Mouse (Mus musculus) hindbrain, embryonic 12.5 days (tissue): Measurements from ENCODE around the gene Smad9. TPM values are rescaled to one million over a fixed set of nuclear protein-coding genes. Genes with fewer than 3 reads are reported as not detected.

Experiments
- ATAC-seq: fragments of 200-750 bp; cut with Nextera tagmentation; 2 replicates; pipeline ENCODE4 v1.8.0; 2017; ENCODE audit warnings: moderate TSS enrichment; ENCODE audit not compliant: low FRiP score
- H3K27ac ChIP-seq: fragments of 300-500 bp; sonication (generic); 2 replicates; pipeline ENCODE4 v1.5.1; 2016; ENCODE audit warnings: mild to moderate bottlenecking
- H3K27me3 ChIP-seq: fragments of 300-500 bp; sonication (generic); 2 replicates; pipeline ENCODE4 v1.6.1; 2016; ENCODE audit warnings: mild to moderate bottlenecking
- H3K36me3 ChIP-seq: fragments of 300-500 bp; sonication (generic); 2 replicates; pipeline ENCODE4 v1.6.1; 2016; ENCODE audit warnings: mild to moderate bottlenecking
- H3K4me1 ChIP-seq: fragments of 300-500 bp; sonication (generic); 2 replicates; pipeline ENCODE4 v1.6.1; 2016
- H3K4me2 ChIP-seq: fragments of 300-500 bp; sonication (generic); replicated peaks from 2 replicates; pipeline ENCODE4 v1.6.1; 2016; ENCODE audit warnings: mild to moderate bottlenecking
- H3K4me3 ChIP-seq: fragments of 300-500 bp; sonication (generic); 2 replicates; pipeline ENCODE4 v1.5.1; 2016; ENCODE audit warnings: mild to moderate bottlenecking
- H3K9ac ChIP-seq: fragments of 300-500 bp; sonication (generic); 2 replicates; pipeline ENCODE4 v1.6.1; 2016; ENCODE audit warnings: mild to moderate bottlenecking, moderate library complexity
- H3K9me3 ChIP-seq: fragments of 300-500 bp; sonication (generic); replicated peaks from 2 replicates; pipeline ENCODE4 v1.6.1; 2016; ENCODE audit warnings: mild to moderate bottlenecking
- WGBS: fragments of 180-500 bp; shearing (Covaris S2); methylation state at CpG from one replicate; pipeline ENCODE4 v1.1.7; 2016; 5-methylcytosine and 5-hydroxymethylcytosine counted together
- polyA plus RNA-seq: library from polyadenylated mRNA; unstranded; fragments of >200 nt; fragmentation: Nextera tagmentation; extraction: Ambion mirVana; gene quantifications from 2 replicates; pipeline ENCODE4 v1.2.1, GENCODE M21; 2016

Gene Smad9
- polyA plus RNA-seq: 0.66 and 0.70 TPM in 2 replicates

- H3K27me3 ChIP-seq: peaks cover 15% of the 10 kb centered on the region
- peak within 1 kb of the TSS; percentile 100 for H3K4me2 ChIP-seq
- H3K9me3 ChIP-seq: no peaks in the 10 kb centered on the region
- H3K4me1 ChIP-seq: peaks cover 21% of the 10 kb centered on the region
- WGBS: under 1% methylated on average over 44 of the region's 66 CpGs
- peak; percentile 86 for ATAC-seq
- H3K36me3 ChIP-seq: peaks cover 19% of the 10 kb centered on the region
- H3K27ac ChIP-seq: peak within 1 kb of the TSS; percentile 48; the same call in 1 of the 2 replicates
- peak within 1 kb of the TSS; percentile 66 for H3K4me3 ChIP-seq
- peak within 1 kb of the TSS; percentile 74 for H3K9ac ChIP-seq
Measured at GRCm38 (mm10) chr3:54755145-54756041, at the start of gene Smad9. TSS of gene Smad9 (plus strand) at chr3:54755582.

- WGBS: 94% methylated on average over 9 of the region's 9 CpGs
- Histone ChIP-seq H3K4me2 (no peak overlapping the region), H3K9ac (no peak overlapping the region), H3K4me1 (no peaks in the 10 kb centered on the region), H3K9me3 (no peaks in the 10 kb centered on the region), H3K36me3 (peaks cover 72% of the 10 kb centered on the region), H3K4me3 (no peak overlapping the region), H3K27me3 (no peaks in the 10 kb centered on the region), H3K27ac (no peak overlapping the region)
- ATAC-seq: no peak
Measured at GRCm38 (mm10) chr3:54708972-54709371, 46.4 kb upstream of the Smad9 start.

DNA sequence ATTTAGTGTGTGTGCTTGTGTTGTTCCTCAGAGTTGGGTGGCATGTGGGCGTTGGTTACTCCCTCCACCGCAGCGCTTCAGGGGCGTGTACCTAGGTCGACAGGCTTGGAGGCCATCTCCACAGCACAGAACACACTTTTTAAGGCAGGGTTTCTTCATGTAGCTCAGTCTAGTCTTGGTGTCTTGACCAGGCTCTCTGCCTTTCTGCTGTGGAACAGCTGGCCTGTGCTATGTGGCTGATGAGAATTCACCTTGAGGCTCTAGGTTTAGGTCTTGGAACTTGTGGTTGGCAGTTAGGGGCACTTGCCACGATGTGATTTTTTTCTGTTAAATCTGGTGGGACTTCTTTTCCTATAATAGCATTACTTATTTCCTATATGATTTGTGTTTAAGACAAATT is 41.1 kb upstream of the Smad9 start, which contains the start of gene Gm21958:
TSS of gene Gm21958 (minus strand) at position 101 of the 400 bp plus-strand sequence.
- Histone ChIP-seq H3K9ac (no peak within 1 kb of the TSS), H3K4me2 (no peak within 1 kb of the TSS), H3K27ac (no peak within 1 kb of the TSS), H3K27me3 (no peaks in the 10 kb centered on the region), H3K4me3 (no peak within 1 kb of the TSS), H3K36me3 (peaks cover 75% of the 10 kb centered on the region), H3K9me3 (no peaks in the 10 kb centered on the region), H3K4me1 (no peaks in the 10 kb centered on the region)
- ATAC-seq: no peak
- 91% methylated on average over 6 of the region's 6 CpGs for WGBS

DNA sequence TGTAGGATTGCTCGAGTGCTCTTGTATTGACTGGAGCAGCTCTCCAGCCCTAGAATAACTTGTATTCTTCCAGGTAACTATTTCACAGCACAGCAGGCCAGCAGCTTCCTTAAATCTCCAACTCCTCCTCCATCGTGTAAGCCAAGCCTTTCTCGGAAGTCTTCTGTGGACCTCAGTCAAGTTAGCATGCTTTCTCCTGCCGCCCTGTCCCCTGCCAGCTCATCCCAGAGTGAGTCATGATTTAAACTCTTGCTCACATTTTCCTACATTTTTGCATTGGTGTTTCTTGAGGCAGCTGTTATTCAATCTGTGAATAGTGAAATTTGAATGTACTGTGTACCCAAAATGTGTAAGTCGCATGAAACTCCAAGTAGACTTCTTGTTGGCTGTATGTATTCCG is 39.9 kb upstream of the Smad9 start:
- Histone ChIP-seq H3K36me3 (peaks cover 66% of the 10 kb centered on the region), H3K27ac (no peak overlapping the region), H3K27me3 (no peaks in the 10 kb centered on the region), H3K4me3 (no peak overlapping the region), H3K4me1 (no peaks in the 10 kb centered on the region), H3K9ac (no peak overlapping the region), H3K9me3 (no peaks in the 10 kb centered on the region), H3K4me2 (no peak overlapping the region)
- ATAC-seq: no peak
- 91% methylated on average over 6 of the region's 6 CpGs for WGBS

- Histone ChIP-seq H3K36me3 (peaks cover 65% of the 10 kb centered on the region), H3K27me3 (no peaks in the 10 kb centered on the region), H3K4me3 (no peak overlapping the region), H3K9me3 (no peaks in the 10 kb centered on the region), H3K9ac (no peak overlapping the region), H3K4me1 (no peaks in the 10 kb centered on the region), H3K27ac (no peak overlapping the region), H3K4me2 (no peak overlapping the region)
- WGBS: 73% methylated on average over 6 of the region's 6 CpGs
- no peak for ATAC-seq
Measured at GRCm38 (mm10) chr3:54717348-54717747, 38.0 kb upstream of the Smad9 start.

- ATAC-seq: no peak
- Histone ChIP-seq H3K4me3 (no peak overlapping the region), H3K36me3 (peaks cover 74% of the 10 kb centered on the region), H3K4me2 (no peak overlapping the region), H3K27me3 (no peaks in the 10 kb centered on the region), H3K27ac (no peak overlapping the region), H3K9ac (no peak overlapping the region), H3K9me3 (no peaks in the 10 kb centered on the region), H3K4me1 (no peaks in the 10 kb centered on the region)
- 56% methylated on average over 3 of the region's 3 CpGs for WGBS
Measured at GRCm38 (mm10) chr3:54718947-54719346, 36.4 kb upstream of the Smad9 start.

DNA sequence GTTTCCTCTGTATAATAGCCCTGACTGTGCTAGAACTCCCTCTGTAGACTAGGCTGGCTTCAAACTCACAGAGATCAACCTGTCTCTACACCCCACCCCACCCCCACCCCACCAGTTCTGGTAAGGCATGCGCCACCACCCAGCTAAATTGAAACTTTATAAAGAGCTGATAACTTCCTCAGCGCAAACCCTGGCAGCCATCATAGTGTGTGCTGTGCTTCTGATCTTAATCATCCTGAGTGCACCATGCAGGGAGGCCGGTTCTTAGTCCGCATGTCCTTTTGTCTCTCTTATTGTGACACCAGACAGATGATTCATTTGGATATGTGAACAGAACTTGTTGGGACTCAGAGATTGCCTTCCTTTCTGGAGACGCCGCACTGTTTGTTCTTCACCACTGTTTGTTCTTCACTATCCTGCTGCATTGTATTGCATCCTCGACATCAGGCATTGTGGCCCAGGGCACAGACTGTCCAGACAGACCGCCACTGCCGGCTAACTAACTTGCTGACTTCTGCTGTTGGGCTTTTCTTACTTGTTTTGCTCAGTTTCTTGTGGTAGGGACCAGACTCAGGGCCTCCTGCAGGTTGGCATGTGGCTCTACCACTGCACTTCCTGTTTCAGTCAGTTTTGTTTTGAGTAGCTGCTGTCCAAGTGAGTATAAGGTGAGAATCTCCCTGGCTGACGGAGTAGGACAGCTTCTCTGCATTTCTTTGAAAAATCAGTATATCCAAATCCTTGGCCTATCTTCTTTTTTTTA is 31.5 kb upstream of the Smad9 start:
- Histone ChIP-seq H3K4me2 (no peak overlapping the region), H3K27me3 (no peaks in the 10 kb centered on the region), H3K4me1 (no peaks in the 10 kb centered on the region), H3K27ac (no peak overlapping the region), H3K9ac (no peak overlapping the region), H3K36me3 (peaks cover 61% of the 10 kb centered on the region), H3K9me3 (no peaks in the 10 kb centered on the region), H3K4me3 (no peak overlapping the region)
- 81% methylated on average over 10 of the region's 10 CpGs for WGBS
- ATAC-seq: no peak

GRCm38 (mm10) chr3:54725344-54725743 is 30.0 kb upstream of the Smad9 start:
- no peaks in the 10 kb centered on the region for H3K9me3 ChIP-seq
- H3K4me3 ChIP-seq: no peak overlapping the region
- 91% methylated on average over 2 of the region's 2 CpGs for WGBS
- no peak for ATAC-seq
- H3K27ac ChIP-seq: no peak overlapping the region
- no peaks in the 10 kb centered on the region for H3K27me3 ChIP-seq
- no peak overlapping the region for H3K4me2 ChIP-seq
- no peak overlapping the region for H3K9ac ChIP-seq
- no peaks in the 10 kb centered on the region for H3K4me1 ChIP-seq
- peaks cover 71% of the 10 kb centered on the region for H3K36me3 ChIP-seq

DNA sequence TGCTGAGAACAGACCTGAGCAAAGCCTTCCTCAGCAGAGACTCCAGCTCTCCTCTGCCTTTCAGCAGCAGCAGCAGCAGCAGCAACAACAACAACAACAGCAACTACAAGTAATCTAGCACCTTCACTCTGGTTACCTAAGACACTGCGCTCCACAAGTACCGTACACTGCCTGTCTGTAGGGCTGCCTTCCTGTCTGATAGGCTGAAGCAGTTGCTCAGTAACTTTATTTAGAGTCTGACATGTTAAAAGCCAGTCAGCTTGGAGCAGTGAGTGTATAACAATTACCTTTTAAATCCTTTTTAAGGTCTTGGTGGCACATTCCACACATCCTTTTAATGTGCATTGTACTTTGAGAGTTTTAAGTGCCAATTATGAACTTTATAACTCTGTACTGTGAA is 27.8 kb upstream of the Smad9 start:
- ATAC-seq: no peak
- Histone ChIP-seq H3K4me3 (no peak overlapping the region), H3K36me3 (peaks cover 71% of the 10 kb centered on the region)

GRCm38 (mm10) chr3:54728100-54728499 is 27.3 kb upstream of the Smad9 start:
- Histone ChIP-seq H3K27me3 (no peaks in the 10 kb centered on the region), H3K4me2 (no peak overlapping the region), H3K27ac (no peak overlapping the region), H3K36me3 (peaks cover 66% of the 10 kb centered on the region), H3K4me3 (no peak overlapping the region), H3K9me3 (no peaks in the 10 kb centered on the region), H3K4me1 (no peaks in the 10 kb centered on the region), H3K9ac (no peak overlapping the region)
- ATAC-seq: no peak
- 94% methylated on average over 6 of the region's 6 CpGs for WGBS

More for the DNA sequence above, 27.8 kb upstream of the Smad9 start:
- H3K4me1 ChIP-seq: no peaks in the 10 kb centered on the region
- H3K9me3 ChIP-seq: no peaks in the 10 kb centered on the region
- no peaks in the 10 kb centered on the region for H3K27me3 ChIP-seq
- no peak overlapping the region for H3K9ac ChIP-seq
- no peak overlapping the region for H3K27ac ChIP-seq
- H3K4me2 ChIP-seq: no peak overlapping the region
- WGBS: 95% methylated on average over 2 of the region's 2 CpGs

DNA sequence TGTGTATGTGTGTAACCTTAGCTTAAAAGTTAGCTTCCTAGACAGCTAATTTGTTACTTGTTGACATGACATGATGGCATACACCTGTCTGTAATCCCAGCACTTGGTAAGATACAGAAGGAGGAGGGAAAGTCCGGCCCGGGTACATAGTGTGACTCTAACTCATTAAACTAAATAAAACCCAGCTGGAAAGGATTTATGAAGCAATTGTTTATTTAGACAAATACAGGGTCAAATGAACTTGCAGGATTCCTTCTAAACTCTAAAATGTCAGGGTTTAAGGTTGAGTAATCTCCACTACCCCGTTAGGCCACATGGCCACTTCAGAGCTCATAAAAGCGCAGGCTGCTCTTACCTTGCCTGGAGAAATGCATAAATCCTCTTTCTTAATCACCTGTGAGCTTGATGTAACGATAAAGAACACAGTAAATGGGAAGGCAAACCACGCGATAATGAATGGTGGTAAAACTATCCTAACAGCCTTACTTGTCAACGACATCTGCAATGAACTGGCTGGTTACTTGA is 23.7 kb upstream of the Smad9 start:
- Histone ChIP-seq H3K4me3 (no peak overlapping the region), H3K27ac (no peak overlapping the region), H3K9me3 (no peaks in the 10 kb centered on the region), H3K36me3 (peaks cover 54% of the 10 kb centered on the region), H3K4me2 (no peak overlapping the region), H3K27me3 (no peaks in the 10 kb centered on the region), H3K4me1 (peaks cover 12% of the 10 kb centered on the region), H3K9ac (no peak overlapping the region)
- 93% methylated on average over 8 of the region's 8 CpGs for WGBS
- ATAC-seq: no peak

- Histone ChIP-seq H3K27me3 (no peaks in the 10 kb centered on the region), H3K9me3 (no peaks in the 10 kb centered on the region), H3K4me2 (no peak overlapping the region), H3K4me1 (peaks cover 12% of the 10 kb centered on the region), H3K27ac (no peak overlapping the region), H3K4me3 (no peak overlapping the region), H3K9ac (no peak overlapping the region), H3K36me3 (peaks cover 47% of the 10 kb centered on the region)
- 91% methylated on average over 4 of the region's 4 CpGs for WGBS
- no peak for ATAC-seq
Measured at GRCm38 (mm10) chr3:54732371-54732770, 23.0 kb upstream of the Smad9 start.
